Mouse (Mus musculus): ENCODE data around the gene Micall2.

GRCm38 (mm10) chr5:139688356-139688755, 47.8 kb downstream of the Micall2 start:
- TF ChIP-seq CTCF (conservative IDR thresholded peaks at IDR 0.05; ENCODE audit: insufficient read depth, insufficient read length, low read depth, low read length) (no peak), POLR2A (IDR thresholded peaks at IDR 0.05; ENCODE audit: low read depth, low read length) (no peak)

Data from kidney, adult 2 months (tissue).